Mouse (Mus musculus): ENCODE data around the gene Spns3.
A peak's percentile ranks its signal among the peaks of the same experiment; 100 is the strongest.

The Spns3 gene

GRCm38 (mm10) chr11:72519189-72519588 lies 31.1 kb downstream of the Spns3 start:
- DNase-seq (ENCODE audit: low spot score in 2 of 2) = no peak

- DNase-seq (ENCODE audit: low spot score in 2 of 2) = no peak
These were observed 31.9 kb downstream of the Spns3 start for GRCm38 (mm10) chr11:72518449-72518848.

- DNase-seq (ENCODE audit: low spot score in 2 of 2) = no peak
These were observed 35.3 kb downstream of the Spns3 start for GRCm38 (mm10) chr11:72514967-72515366.

GRCm38 (mm10) chr11:72508651-72509050 lies 41.7 kb downstream of the Spns3 start:
- DNase-seq (ENCODE audit: low spot score in 2 of 2) = no peak

GRCm38 (mm10) chr11:72507651-72508050 lies 42.7 kb downstream of the Spns3 start:
- DNase-seq (ENCODE audit: low spot score in 2 of 2) = no peak

- no peak for DNase-seq (ENCODE audit: low spot score in 2 of 2)
These were observed 46.1 kb downstream of the Spns3 start for GRCm38 (mm10) chr11:72504016-72504797.

GRCm38 (mm10) chr11:72503501-72503921 lies 46.8 kb downstream of the Spns3 start:
- DNase-seq (ENCODE audit: low spot score in 2 of 2) = no peak

GRCm38 (mm10) chr11:72502236-72502635 lies 48.1 kb downstream of the Spns3 start:
- DNase-seq (ENCODE audit: low spot score in 2 of 2) = no peak

GRCm38 (mm10) chr11:72501426-72502002 lies 48.8 kb downstream of the Spns3 start:
- DNase-seq (ENCODE audit: low spot score in 2 of 2) = no peak

GRCm38 (mm10) chr11:72500139-72500538 lies 50.2 kb downstream of the Spns3 start:
- no peak for DNase-seq (ENCODE audit: low spot score in 2 of 2)

- no peak for DNase-seq (ENCODE audit: low spot score in 2 of 2)
These were observed 52.9 kb downstream of the Spns3 start for GRCm38 (mm10) chr11:72497367-72497766.

- DNase-seq (ENCODE audit: low spot score in 2 of 2) = no peak
These were observed 53.5 kb downstream of the Spns3 start for GRCm38 (mm10) chr11:72496775-72497174.

- no peak for DNase-seq (ENCODE audit: low spot score in 2 of 2)
These were observed 54.2 kb downstream of the Spns3 start for GRCm38 (mm10) chr11:72496066-72496465.

GRCm38 (mm10) chr11:72494046-72494988 lies 56.0 kb downstream of the Spns3 start:
- DNase-seq (ENCODE audit: low spot score in 2 of 2) = no peak

GRCm38 (mm10) chr11:72491130-72491960 lies 59.0 kb downstream of the Spns3 start:
- DNase-seq (ENCODE audit: low spot score in 2 of 2) = peak in 1 of 2 experiments; percentile 51

- peak; percentile 88 to 91 for DNase-seq (ENCODE audit: low spot score in 2 of 2)
These were observed 60.4 kb downstream of the Spns3 start, which contains the start of gene Spns2 for GRCm38 (mm10) chr11:72489881-72490301. Gene Spns2, minus strand, starts transcription at chr11:72489904.

- DNase-seq (ENCODE audit: low spot score in 2 of 2) = no peak
These were observed 60.9 kb downstream of the Spns3 start for GRCm38 (mm10) chr11:72489397-72489796.

GRCm38 (mm10) chr11:72488753-72489271 lies 61.5 kb downstream of the Spns3 start:
- peak; percentile 57 to 69 for DNase-seq (ENCODE audit: low spot score in 2 of 2)

- DNase-seq (ENCODE audit: low spot score in 2 of 2) = no peak
These were observed 62.6 kb downstream of the Spns3 start for GRCm38 (mm10) chr11:72487739-72488138.

- no peak for DNase-seq (ENCODE audit: low spot score in 2 of 2)
These were observed 63.1 kb downstream of the Spns3 start for GRCm38 (mm10) chr11:72487171-72487570.

- no peak for DNase-seq (ENCODE audit: low spot score in 2 of 2)
These were observed 64.3 kb downstream of the Spns3 start for GRCm38 (mm10) chr11:72485960-72486359.

Measured in frontal cortex, postnatal 14 days (tissue).